Mouse (Mus musculus) gastrocnemius, adult 2 months (tissue): Measurements from ENCODE around the gene Tspan9. TPM values are rescaled to one million over a fixed set of nuclear protein-coding genes. Genes with fewer than 3 reads are reported as not detected.

Experiments used
- DNase-seq: peaks from one replicate; pipeline ENCODE4 v3.0.0; 2022
- H3K27ac ChIP-seq: fragments of 200-600 bp; 2 replicates; pipeline ENCODE4 v1.8.1; 2022; ENCODE audit warnings: mild to moderate bottlenecking
- H3K4me3 ChIP-seq: fragments of 200-600 bp; 2 replicates; pipeline ENCODE4 v1.8.1; 2022; ENCODE audit warnings: mild to moderate bottlenecking, moderate library complexity
- CTCF ChIP-seq: fragments of 200-600 bp; IDR thresholded peaks from 2 replicates; pipeline ENCODE4 v1.8.1; 2022; ENCODE audit warnings: antibody characterized with exemption, mild to moderate bottlenecking, moderate library complexity
- intact Hi-C: fragments of 180-260 bp; cut with DNase I; formaldehyde crosslinking; loops from one replicate; pipeline ENCODE4 v1.15.1; 2025
- total RNA-seq, 2 experiments: library from RNA; stranded (reverse); gene quantifications; 2 replicates each; pipeline ENCODE4 v1.2.3; 2021

Tspan9 gene
- total RNA-seq, 2 experiments from 2014 or later = 21.8 to 41.9 TPM

GRCm38 (mm10) chr6:128108324-128109035, 34.9 kb downstream of the Tspan9 start:
- no peak for TF ChIP-seq CTCF
- no peak overlapping the region for H3K4me3 ChIP-seq
- DNase-seq = peak; percentile 51
- H3K27ac ChIP-seq = peak overlapping the region; percentile 51
- intact Hi-C loops = no loop called here

- intact Hi-C loops = no loop called here
- Histone ChIP-seq H3K4me3 (no peak overlapping the region), H3K27ac (peak overlapping the region; percentile 51)
- no peak for DNase-seq
- TF ChIP-seq CTCF = no peak
Observed at GRCm38 (mm10) chr6:128107698-128108097, 35.7 kb downstream of the Tspan9 start.

GRCm38 (mm10) chr6:128106154-128106553, 37.2 kb downstream of the Tspan9 start:
- no peak overlapping the region for H3K4me3 ChIP-seq
- DNase-seq = no peak
- intact Hi-C loops = no loop called here
- TF ChIP-seq CTCF = no peak
- no peak overlapping the region for H3K27ac ChIP-seq

GRCm38 (mm10) chr6:128104712-128105324, 38.6 kb downstream of the Tspan9 start:
- no peak overlapping the region for H3K4me3 ChIP-seq
- intact Hi-C loops = no loop called here
- peak overlapping the region; percentile 82 for H3K27ac ChIP-seq
- no peak for DNase-seq
- no peak for TF ChIP-seq CTCF

GRCm38 (mm10) chr6:128103874-128104273, 39.5 kb downstream of the Tspan9 start:
- Histone ChIP-seq H3K4me3 (no peak overlapping the region), H3K27ac (peak overlapping the region; percentile 82)
- TF ChIP-seq CTCF = no peak
- intact Hi-C loops = no loop called here
- DNase-seq = no peak

- Histone ChIP-seq H3K27ac (peak overlapping the region; percentile 82), H3K4me3 (no peak overlapping the region)
- TF ChIP-seq CTCF = no peak
- peak; percentile 64 for DNase-seq
- intact Hi-C loops = no loop called here
Observed at GRCm38 (mm10) chr6:128102296-128102999, 40.9 kb downstream of the Tspan9 start.

GRCm38 (mm10) chr6:128099871-128100270, 43.5 kb downstream of the Tspan9 start:
- DNase-seq = peak; percentile 21
- intact Hi-C loops = no loop called here
- H3K4me3 ChIP-seq = no peak overlapping the region
- H3K27ac ChIP-seq = peak overlapping the region; percentile 21; the same call in 1 of the 2 replicates
- peak; percentile 56 for TF ChIP-seq CTCF

GRCm38 (mm10) chr6:128099190-128099589, 44.2 kb downstream of the Tspan9 start:
- intact Hi-C loops = no loop called here

GRCm38 (mm10) chr6:128096521-128096920, 46.9 kb downstream of the Tspan9 start:
- no peak overlapping the region for H3K27ac ChIP-seq
- no peak overlapping the region for H3K4me3 ChIP-seq
- TF ChIP-seq CTCF = no peak
- intact Hi-C loops = no loop called here
- DNase-seq = no peak

More at GRCm38 (mm10) chr6:128099190-128099589, 44.2 kb downstream of the Tspan9 start:
- DNase-seq = no peak
- no peak overlapping the region for H3K4me3 ChIP-seq
- H3K27ac ChIP-seq = peak overlapping the region; percentile 21; the same call in 1 of the 2 replicates
- TF ChIP-seq CTCF = no peak

GRCm38 (mm10) chr6:128095906-128096305, 47.5 kb downstream of the Tspan9 start:
- H3K27ac ChIP-seq = no peak overlapping the region
- no peak overlapping the region for H3K4me3 ChIP-seq
- TF ChIP-seq CTCF = no peak
- intact Hi-C loops = loop anchor here (2.0 kb wide), 1 partner anchor 49 kb away; no protein-coding TSS in a partner anchor
- DNase-seq = no peak

- TF ChIP-seq CTCF = no peak
Observed at GRCm38 (mm10) chr6:128095131-128095530, 48.3 kb downstream of the Tspan9 start.

GRCm38 (mm10) chr6:128093856-128094628, 49.4 kb downstream of the Tspan9 start:
- DNase-seq = no peak
- H3K27ac ChIP-seq = peak overlapping the region; percentile 73; the same call in 1 of the 2 replicates
- intact Hi-C loops = loop anchor here (2.0 kb wide), 1 partner anchor 51 kb away; no protein-coding TSS in a partner anchor
- no peak for TF ChIP-seq CTCF
- H3K4me3 ChIP-seq = no peak overlapping the region

More at GRCm38 (mm10) chr6:128095131-128095530, 48.3 kb downstream of the Tspan9 start:
- intact Hi-C loops = loop anchor here (2.0 kb wide), 1 partner anchor 50 kb away; no protein-coding TSS in a partner anchor
- DNase-seq = no peak
- no peak overlapping the region for H3K4me3 ChIP-seq
- no peak overlapping the region for H3K27ac ChIP-seq
